Mouse (Mus musculus) lung, adult 18-20 months (tissue): Measurements from ENCODE around the gene Olfr304.
"Not testable (repeated sequence)": the region's sequence is repeated elsewhere in the genome, so short reads cannot be mapped to it uniquely, and the experiment has no call there.

Experiments
- DNase-seq, 2 experiments: peaks; one replicate each; pipeline ENCODE4 v3.0.0; 2022; ENCODE audit warnings: mixed read lengths in 2 of 2

Olfr304 gene

GRCm38 (mm10) chr7:86386558-86386957 is at the start of gene Olfr304:
Gene Olfr304 (minus strand): TSS chr7:86386658.
- DNase-seq: no peak

GRCm38 (mm10) chr7:86403546-86403945 is 17.1 kb upstream of the Olfr304 start, which contains the start of gene Olfr301:
Gene Olfr301 (plus strand): TSS chr7:86403846.
- DNase-seq: no peak

- DNase-seq: no peak
Observed at GRCm38 (mm10) chr7:86397689-86398088, 11.2 kb upstream of the Olfr304 start, which contains the start of gene Olfr303. Gene Olfr303 (minus strand): TSS chr7:86397789.

GRCm38 (mm10) chr7:86385769-86386168 is 689 bp downstream of the Olfr304 start:
- DNase-seq: no peak

GRCm38 (mm10) chr7:86366828-86367227 is 19.6 kb downstream of the Olfr304 start, which contains the start of gene Olfr305:
Gene Olfr305 (minus strand): TSS chr7:86366928.
- no peak for DNase-seq

- DNase-seq: not testable (repeated sequence)
Observed at GRCm38 (mm10) chr7:86346296-86346695, 40.2 kb downstream of the Olfr304 start.

GRCm38 (mm10) chr7:86344253-86344652 is 42.2 kb downstream of the Olfr304 start:
- DNase-seq: no peak

GRCm38 (mm10) chr7:86342881-86343565 is 43.4 kb downstream of the Olfr304 start:
- no peak for DNase-seq

GRCm38 (mm10) chr7:86337486-86337885 is 49.0 kb downstream of the Olfr304 start, which contains the start of gene Olfr307:
Gene Olfr307 (minus strand): TSS chr7:86337586.
- no peak for DNase-seq
